Mouse (Mus musculus): ENCODE measurements around the gene Polr2a. TPM values are rescaled to one million over a fixed set of nuclear protein-coding genes. Genes with fewer than 3 reads are reported as not detected.
A peak's percentile ranks its signal among the peaks of the same experiment; 100 is the strongest.

Gene Polr2a
- total RNA-seq (2021), result 10 to 100 TPM; 55.6 to 55.9 TPM
- long read RNA-seq, full-length matches to known transcripts, result 2 of 12 reads
- long read RNA-seq, partial matches to known transcripts, result 6 of 12 reads
- long read RNA-seq, other reads (novel, unspliced or antisense), result 4 of 12 reads

DNA sequence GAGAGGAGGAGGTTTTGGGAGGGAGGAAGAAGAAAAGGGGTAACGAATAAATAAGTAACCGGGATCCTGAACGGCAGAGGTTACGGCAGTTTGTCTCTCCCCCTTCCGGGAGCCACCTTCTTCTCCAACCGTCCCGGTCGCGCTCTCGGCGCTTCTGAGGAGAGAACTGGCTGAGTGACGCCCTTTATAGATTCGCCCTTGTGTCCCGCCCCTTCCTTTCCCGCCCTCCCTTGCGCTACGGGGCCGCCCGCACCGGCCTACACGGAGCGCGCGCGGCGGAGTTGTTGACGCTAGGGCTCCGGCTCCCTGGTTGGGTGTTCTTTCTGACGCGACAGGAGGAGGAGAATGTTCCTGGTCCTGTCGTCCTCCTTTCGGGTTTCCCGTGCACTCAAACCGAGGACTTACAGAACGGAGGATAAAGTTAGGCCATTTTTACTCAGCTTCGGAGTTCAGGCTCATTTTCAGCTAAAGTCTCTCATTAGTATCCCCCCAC lies at the start of gene Polr2a:
Polr2a (minus strand) TSS at position 160 of the 493 bp plus-strand sequence.
- DNase-seq (ENCODE audit: low spot score in 2 of 2), result peak; percentile 98

GRCm38 (mm10) chr11:69807641-69808040 lies 49.2 kb upstream of the Polr2a start:
- DNase-seq (ENCODE audit: low spot score in 2 of 2), result no peak

- DNase-seq (ENCODE audit: low spot score in 2 of 2), result no peak
Measured at GRCm38 (mm10) chr11:69806378-69806777, 47.9 kb upstream of the Polr2a start.

DNA sequence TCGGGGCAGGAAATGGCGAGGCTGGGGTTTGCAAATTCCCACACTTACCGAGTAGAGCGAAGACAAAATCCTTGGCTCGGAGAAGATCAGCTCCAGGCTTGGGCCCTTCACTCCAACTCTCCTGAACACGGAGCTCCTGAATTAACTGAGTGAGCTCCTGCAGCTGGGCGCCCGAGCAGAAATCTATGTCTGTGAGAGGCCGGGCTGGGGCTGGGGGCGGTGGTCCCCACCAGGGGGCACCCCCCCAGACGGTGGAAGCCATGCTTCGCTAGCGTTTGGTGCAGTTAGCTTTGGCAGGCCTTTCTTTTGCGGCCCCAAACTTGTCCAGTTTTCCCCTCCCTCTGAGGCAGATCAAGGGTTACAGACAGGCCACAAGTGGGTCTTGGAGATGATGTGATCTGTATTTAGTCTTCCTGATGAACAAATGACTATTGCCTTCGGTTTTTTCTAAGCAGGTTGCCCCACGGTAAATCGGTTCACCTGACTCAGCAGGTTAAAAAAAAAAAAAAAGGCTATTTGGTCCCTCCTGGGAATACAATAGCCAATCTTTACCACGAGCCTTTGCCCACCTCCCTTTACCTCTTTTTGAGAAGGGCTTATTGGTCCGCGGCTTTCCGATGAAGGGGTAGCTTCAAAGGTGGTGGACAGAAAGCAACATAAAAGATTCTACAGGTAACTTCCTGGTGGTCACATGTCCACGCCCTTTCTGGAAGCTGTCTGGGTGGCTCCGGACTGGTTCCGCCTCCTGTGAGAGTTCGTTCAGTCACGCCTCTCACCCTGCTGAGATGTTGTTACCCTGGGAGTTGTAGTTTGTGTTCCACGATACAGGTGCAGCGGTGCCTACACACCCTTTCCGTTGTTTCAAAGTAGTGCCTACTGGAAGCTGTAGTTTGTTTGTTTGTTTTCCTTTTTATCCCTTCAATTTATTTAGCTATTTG lies 46.8 kb upstream of the Polr2a start, which contains the start of gene Tmem102:
Tmem102 (minus strand) TSS at position 653 of the 938 bp plus-strand sequence.
- DNase-seq (ENCODE audit: low spot score in 2 of 2), result no peak

DNA sequence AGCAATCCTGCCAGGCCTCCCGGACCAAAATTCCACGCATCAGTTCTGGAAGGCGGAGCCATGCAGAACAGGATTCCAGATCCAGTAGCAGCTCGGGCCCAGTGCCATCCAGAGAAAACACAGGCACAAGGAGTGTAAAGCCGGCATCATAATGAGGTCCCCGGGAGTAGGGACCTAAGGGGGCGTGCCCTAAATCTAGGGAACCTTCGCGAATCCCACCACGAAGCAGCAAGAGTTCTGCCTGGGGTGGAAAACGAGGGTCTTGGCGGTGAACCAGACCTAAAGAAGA lies 46.2 kb upstream of the Polr2a start:
- no peak for DNase-seq (ENCODE audit: low spot score in 2 of 2)

- peak; percentile 48 to 66 for DNase-seq (ENCODE audit: low spot score in 2 of 2)
Measured at GRCm38 (mm10) chr11:69803786-69804651, 45.6 kb upstream of the Polr2a start.

GRCm38 (mm10) chr11:69803328-69803727 lies 44.9 kb upstream of the Polr2a start:
- DNase-seq (ENCODE audit: low spot score in 2 of 2), result no peak

GRCm38 (mm10) chr11:69802648-69803105 lies 44.2 kb upstream of the Polr2a start:
- DNase-seq (ENCODE audit: low spot score in 2 of 2), result peak; percentile 75 to 80

- no peak for DNase-seq (ENCODE audit: low spot score in 2 of 2)
Measured at GRCm38 (mm10) chr11:69801379-69801977, 43.0 kb upstream of the Polr2a start, which contains the start of gene Fgf11. Gene Fgf11 (minus strand): TSS chr11:69801857.

DNA sequence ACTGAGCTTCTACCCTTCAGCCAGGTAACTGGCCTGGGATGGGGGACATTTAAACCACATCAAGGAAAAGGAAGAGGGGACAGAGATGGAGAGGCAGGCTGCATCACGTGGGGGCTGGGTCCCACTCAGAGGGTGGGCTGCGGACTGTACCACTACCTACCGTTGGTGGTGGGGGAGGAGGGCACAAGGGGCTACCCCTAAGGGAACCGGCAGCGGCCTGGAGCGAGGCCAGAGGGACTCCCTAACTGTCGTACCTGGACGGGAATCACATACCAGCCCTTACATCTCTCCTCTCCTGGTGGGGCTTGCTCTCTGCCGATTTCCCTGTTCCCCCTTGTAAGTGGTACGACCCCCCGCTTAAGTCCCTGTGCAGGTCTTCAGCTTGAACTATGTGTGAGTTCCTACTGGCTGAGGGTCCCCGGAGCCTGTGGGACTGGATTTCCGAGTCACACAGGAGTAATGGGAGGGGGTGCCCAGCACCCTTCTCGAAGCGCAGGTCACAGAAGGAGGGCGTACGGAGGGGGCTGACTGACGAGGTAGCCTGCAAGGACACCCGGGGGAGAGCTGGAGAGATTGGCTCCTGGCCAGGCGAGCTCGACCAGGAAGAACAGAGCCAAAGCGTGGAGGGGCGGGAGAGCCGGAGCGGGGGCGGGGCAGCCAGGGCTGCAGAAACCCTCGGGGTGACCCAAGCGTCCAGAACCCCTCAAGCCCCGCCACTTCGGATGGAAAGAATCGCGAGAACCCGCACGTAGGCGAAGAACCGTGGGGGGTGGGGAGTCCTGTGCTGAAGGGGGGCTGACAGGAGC lies 42.2 kb upstream of the Polr2a start:
- DNase-seq (ENCODE audit: low spot score in 2 of 2), result no peak

DNA sequence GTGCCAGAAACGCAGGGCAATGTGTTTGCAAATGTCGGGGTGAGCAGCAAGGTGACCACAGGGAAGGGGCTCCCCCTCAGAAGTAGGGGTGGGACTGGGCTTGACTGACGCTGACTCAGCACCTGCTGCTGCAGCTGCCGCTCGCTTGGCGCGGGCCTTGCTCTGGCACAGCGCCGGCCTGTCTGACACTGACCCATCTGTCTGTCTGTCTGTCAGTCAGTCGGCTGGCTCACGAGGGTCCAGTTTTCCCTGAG lies 41.6 kb upstream of the Polr2a start:
- DNase-seq (ENCODE audit: low spot score in 2 of 2), result no peak

DNA sequence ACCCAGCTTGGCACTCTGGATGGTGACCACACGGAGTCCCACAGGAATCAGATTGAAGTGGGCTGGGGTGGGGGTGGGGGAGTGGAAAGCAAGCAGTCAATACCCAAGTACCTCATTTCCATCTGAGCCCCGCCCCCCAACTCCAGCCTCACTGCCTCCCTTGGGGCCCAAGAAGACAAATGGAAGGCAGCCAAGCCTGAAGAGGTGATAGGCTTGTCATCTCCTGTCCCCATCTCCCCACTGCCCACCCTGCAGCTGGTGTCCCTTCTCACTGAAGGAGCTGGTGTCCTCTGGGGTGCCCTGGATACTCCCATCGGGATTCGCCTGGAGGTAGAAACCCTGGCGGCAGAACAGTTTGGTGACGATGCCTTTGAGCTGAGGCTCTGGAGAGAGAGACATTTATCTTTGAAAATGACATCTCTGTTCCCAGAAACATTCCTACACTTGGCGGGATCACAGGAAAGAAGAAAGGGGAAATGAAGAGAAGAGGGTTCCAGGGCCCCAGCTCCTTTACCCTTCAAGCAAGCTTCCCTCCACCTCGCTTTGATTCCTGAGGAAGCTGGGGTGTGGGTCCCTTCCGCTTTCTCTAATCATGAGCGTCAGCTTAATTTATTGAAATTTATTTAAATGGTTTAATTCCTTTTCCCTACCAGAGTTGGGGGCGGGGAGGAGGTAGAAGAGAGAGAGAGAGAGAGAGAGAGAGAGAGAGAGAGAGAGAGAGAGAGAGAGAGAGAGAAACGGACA lies 41.1 kb upstream of the Polr2a start:
- DNase-seq (ENCODE audit: low spot score in 2 of 2), result no peak

DNA sequence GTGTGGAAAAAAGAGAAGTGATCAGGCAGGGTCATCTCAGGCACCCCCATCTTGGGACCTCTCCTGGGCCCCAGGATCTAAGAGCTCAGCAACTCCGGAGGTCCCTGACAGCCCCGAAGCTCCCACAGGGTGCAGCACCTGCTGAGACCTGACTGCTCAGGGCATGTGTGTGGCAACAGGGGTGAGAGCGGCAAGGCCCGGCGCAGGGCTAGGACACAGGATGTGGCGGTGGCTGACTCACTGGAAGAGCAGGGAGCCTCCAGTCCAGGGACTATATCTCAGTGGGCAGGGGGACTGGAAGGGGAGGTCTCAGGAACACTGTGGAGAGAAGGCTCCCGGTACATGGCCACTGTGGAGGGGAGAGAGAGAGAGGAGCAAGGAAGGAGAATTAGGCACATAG lies 39.5 kb upstream of the Polr2a start:
- no peak for DNase-seq (ENCODE audit: low spot score in 2 of 2)

- DNase-seq (ENCODE audit: low spot score in 2 of 2), result no peak
Measured at GRCm38 (mm10) chr11:69795983-69796435, 37.6 kb upstream of the Polr2a start.

DNA sequence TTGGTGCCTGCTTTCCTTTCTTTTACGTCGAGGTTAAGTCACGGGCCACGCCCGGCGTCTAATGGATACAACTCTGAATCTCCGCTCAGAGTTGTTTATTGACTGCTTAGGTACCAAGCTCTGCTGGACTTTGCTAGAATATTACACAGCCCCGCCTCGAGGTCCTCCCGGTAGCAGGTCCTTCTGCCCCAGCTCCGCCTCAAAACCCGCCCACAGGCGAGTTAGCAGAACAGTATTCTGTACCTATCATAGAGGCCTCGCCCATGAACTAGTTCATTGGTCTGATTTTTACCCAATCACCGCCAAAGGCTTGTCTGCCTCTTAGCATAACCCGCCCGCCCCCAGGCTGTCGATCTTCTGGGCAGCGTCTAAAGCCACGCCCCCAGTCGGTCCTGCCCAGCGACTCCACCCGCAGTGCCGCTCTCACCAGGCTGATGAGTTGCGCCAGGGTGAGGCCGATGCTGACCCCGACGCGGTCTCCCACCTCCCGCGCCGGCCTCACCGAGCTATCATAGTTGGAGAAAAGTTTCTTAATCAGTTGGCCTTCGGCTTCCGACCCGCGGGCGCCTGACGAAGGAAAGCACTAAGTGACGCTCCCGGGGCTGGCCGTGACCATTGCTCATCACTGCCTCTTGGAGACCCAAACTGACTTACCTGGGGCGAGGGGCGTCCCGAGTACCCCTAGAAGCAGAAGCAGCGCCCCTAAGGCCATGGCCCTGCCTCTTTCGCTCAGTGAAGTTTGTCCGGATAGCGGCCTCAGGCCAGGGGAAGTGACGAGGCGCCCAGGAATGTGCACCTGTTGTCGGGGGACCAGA lies 36.9 kb upstream of the Polr2a start, which contains the start of gene Chrnb1:
Chrnb1 (minus strand) TSS at position 776 of the 815 bp plus-strand sequence.
- peak; percentile 83 to 94 for DNase-seq (ENCODE audit: low spot score in 2 of 2)

GRCm38 (mm10) chr11:69793429-69793828 lies 35.0 kb upstream of the Polr2a start:
- DNase-seq (ENCODE audit: low spot score in 2 of 2), result no peak

GRCm38 (mm10) chr11:69791420-69791819 lies 33.0 kb upstream of the Polr2a start:
- DNase-seq (ENCODE audit: low spot score in 2 of 2), result no peak

DNA sequence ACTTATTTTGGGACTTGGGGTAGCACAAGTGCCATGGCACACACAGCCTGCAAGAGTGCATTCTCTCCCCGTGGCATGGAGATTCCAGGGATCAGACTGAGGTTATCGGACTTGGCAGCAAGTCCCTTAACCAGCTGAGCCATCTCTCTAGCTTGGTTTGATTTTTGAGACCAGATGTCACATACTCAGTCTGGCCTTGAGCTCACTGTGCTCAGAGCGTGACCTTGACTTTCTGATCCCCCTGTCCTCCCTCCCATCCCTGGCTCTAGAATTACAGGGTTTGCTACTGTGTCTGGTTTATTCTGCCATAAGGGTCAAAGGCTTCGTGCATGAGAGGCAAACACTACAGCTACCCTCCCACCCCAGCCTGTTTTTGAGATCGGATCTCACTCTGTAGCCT lies 31.0 kb upstream of the Polr2a start:
- DNase-seq (ENCODE audit: low spot score in 2 of 2), result no peak

GRCm38 (mm10) chr11:69787306-69787705 lies 28.9 kb upstream of the Polr2a start:
- DNase-seq (ENCODE audit: low spot score in 2 of 2), result no peak

Data from layer of hippocampus, adult 18-20 months (tissue).